Mouse (Mus musculus) adrenal gland, postnatal 36 days (tissue): Measurements from ENCODE around the gene Tada2b. TPM values are rescaled to one million over a fixed set of nuclear protein-coding genes. Genes with fewer than 3 reads are reported as not detected.

Experiments
- DNase-seq, 2 experiments: peaks; one replicate each; pipeline ENCODE4 v3.0.0; 2021; ENCODE audit warnings: mixed read lengths in 1 of 2
- total RNA-seq, 2 experiments: library from RNA; stranded (reverse); gene quantifications; 2 replicates each; pipeline ENCODE4 v1.2.3; 2021

Tada2b gene
- total RNA-seq, 2 experiments from 2014 or later: 33.7 to 40.7 TPM

- DNase-seq: no peak
These were observed 3.7 kb downstream of the Tada2b start for GRCm38 (mm10) chr5:36480398-36480797.

DNA sequence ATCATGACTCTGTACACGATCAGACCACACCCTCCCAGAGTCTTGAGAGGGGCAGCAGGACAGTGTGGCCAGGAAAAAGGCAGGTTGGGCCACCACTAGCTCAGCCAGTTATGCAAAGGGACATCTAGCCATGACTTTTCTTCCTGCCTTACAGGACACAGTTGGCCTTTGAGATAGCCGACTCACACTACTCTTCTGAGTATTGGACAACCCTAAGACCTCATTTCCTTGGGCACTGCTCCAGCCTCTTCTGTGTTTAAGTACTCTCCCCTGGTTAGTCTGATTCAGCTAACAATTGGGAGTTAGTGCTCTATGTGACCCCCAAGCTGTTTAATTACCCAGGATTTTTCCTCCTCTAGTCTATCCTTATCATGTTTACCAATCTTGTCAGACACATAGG is 4.3 kb downstream of the Tada2b start:
- no peak for DNase-seq

DNA sequence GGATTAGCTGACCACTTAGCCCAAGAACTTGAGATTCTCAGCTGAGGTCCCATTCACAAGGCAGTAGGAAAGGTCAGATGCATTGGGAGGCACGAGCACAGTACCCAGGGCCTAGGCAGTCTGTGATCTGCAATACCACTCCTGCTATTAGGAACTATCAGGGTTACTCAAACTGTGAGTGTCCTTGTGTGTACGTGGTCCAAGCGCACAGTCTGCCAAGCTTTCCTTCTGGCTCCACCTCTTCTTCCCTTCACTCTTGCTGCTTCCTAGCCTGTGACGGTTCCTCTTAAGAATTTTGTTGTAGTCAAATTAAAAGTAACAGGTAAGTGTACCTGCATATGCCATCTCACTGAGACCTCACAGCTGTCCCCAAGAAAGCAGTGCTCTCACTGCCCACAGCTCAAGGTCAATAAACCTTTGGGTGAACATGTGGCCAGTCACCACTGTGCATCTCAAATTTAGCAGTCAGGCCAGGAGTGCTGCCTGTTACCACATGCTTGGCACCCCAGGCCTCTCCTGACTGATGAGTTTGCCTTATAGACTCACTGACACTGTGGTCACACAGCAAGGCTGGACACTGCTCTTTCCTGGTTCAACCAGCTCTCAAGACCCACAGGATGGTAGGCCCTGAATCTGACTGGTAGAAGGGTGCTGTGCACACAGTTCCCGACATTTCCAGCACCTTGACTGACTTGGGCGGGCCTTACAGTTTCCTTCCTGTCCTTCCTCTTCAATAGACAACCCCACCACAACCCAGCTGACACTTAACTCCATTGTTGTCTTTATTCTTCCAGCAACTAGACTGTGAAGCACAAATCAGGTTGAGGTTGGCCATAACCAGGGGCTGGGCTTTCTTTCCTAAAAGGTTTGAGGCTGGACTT is 5.3 kb downstream of the Tada2b start:
- DNase-seq: peak; percentile 47 to 51

GRCm38 (mm10) chr5:36477486-36477885 is 6.6 kb downstream of the Tada2b start:
- no peak for DNase-seq

DNA sequence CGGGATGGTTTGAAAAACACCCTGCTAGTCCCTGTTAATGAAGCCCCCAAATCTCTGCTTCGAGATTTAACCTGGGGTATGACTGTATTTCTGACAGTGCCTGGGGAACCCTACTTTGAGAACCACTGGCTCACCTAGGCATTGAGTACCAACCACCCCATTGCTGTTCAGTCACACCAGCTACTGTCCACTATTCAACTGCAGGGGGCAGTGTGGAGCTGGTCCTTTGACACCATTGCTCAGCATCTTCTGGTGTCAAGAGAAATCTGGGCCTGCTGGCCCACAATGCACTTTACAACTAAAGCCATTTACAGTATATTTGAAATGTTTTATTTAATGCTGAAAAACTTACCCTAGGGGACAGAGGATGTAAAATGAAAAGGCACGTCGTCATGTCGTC is 9.8 kb downstream of the Tada2b start:
- DNase-seq: peak; percentile 73 to 79

DNA sequence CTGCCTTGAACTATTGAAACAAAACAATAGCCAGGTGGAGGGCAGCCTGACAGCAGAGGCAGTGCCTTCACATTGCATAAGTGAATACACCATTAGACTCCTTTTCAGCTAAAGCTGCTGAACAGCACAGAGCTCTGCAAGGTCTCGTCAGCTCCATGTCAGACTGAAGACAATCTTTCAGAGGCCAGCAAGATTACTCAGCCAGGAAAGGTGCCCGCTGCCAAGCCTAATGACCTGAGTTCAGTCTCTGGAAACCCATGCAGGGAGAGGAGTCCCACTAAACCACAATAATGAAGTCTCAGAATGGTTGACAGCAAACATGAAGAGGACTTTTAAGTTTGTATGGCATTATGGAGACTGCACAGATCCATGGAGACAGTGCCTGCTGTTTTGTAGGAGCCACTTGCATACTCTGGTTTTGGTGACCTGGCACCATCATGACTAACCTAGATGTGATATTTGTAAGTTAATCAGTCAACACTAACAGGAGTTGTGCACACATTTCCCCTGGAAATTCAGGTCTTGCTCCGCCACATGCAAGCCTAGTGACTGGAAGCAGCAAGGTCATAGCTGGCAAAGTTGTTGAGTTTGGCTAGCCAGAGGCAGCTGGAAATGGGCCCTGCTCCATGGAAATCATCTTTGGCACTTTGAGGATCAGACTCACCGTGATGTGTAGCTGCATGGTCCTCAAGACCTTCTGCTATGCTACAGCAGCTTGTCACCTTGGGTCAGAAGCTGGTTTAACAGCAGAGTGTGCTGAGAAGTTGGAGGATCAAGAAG is 11.0 kb downstream of the Tada2b start:
- DNase-seq: peak; percentile 37 to 55

GRCm38 (mm10) chr5:36471206-36471605 is 12.9 kb downstream of the Tada2b start:
- DNase-seq: no peak

- no peak for DNase-seq
These were observed 18.2 kb downstream of the Tada2b start for GRCm38 (mm10) chr5:36465889-36466288.

DNA sequence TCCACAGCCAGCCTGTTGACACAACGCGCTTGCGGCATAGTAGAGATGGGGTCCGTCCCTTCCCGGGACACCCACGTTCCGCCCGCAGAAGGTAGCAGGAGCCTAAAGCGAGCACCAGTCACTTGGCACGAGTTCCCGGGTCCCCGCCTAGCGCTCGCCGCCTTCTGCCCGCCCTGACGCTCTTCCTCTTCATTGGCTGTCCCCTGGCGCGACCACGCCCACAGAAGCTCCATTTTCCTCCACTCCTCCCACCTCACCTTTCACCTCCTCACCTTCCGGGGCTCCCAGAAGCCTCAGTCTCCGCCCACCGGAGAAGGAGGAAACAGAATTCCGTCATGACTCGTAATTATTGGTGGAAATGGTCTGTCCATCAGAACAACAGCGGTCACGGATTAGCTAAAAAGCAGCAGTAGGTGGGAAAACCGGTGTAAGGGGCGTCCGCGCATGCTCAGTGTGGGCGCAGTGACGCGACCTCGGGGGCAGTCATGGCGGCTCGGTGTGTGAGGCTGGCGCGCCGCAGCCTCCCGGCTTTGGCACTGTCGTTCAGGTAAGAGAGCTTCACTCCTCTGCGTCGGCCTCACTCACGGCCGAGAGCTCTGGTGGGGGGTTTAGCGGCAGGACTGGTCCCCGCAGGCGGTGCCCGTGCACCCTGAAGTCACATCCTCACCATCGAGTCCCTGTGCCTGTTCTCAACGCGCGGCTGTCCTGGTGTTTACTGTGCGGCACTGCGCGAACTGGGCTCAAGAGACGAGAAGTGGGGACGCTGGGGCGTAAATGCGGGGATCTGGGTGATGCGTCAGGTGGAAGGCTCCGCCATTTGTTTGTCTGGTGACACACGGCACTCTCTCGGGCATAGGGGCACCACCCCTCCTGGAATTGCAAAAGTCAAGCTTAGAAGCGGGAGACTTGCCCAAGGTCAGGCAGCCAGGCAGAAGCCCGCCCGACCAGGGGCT is 19.1 kb downstream of the Tada2b start, which contains the start of gene Grpel1:
Gene Grpel1, plus strand, starts transcription at position 290 of the 953 bp plus-strand sequence.
- DNase-seq: peak; percentile 98

GRCm38 (mm10) chr5:36463391-36463790 is 20.7 kb downstream of the Tada2b start:
- no peak for DNase-seq

GRCm38 (mm10) chr5:36462810-36463209 is 21.3 kb downstream of the Tada2b start:
- DNase-seq: peak; percentile 86 to 90

GRCm38 (mm10) chr5:36461231-36461630 is 22.9 kb downstream of the Tada2b start:
- no peak for DNase-seq

DNA sequence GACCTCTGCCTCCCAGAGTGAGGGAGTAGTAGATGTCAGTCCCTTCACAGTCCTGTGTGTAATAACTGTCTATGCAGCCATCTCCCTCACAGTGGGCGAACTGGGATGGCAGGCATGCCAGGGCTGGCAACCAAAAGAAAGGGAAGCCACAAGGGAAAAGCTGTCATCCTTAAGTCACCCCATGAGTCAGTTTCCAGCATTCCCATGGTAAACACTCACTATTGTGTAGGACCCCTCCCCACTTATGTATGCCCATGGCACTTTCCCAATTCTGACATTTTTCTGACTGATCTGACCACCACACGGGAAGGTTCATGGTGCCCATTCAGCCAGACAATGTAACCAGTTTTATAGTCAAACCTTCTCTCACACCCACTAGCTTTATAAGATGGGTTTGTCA is 23.4 kb downstream of the Tada2b start:
- no peak for DNase-seq

- DNase-seq: peak; percentile 40 to 61
These were observed 25.2 kb downstream of the Tada2b start for GRCm38 (mm10) chr5:36458926-36459325.

GRCm38 (mm10) chr5:36457706-36458105 is 26.4 kb downstream of the Tada2b start:
- DNase-seq: peak; percentile 59 to 61

- DNase-seq: no peak
These were observed 31.3 kb downstream of the Tada2b start for GRCm38 (mm10) chr5:36452821-36453220.

DNA sequence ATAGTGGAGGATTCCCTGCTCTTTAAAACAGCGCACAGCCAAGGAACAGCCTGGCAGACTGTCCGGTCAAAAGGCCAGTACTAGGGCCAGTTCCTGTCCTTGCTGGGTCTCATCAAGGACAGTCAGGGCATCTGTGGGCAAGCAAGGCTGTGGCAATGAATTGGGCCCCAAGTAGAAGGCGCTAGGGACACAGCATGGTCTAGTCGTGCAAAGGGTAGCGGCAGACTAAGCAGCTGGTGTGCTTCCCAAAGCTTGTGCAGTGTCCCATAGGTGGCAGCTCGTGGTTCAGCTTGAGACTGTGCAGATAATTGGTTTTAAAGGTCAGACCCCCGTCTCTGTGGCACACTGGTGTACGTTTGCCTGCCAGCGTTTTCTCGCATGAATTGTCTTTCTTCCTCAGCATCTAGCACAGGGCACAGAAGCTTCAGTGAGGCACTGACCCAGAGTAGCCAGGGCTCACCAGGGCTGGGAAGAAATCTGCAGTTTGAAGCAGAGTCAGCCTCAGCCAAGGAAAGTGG is 32.2 kb downstream of the Tada2b start:
- DNase-seq: peak in 1 of 2 experiments; percentile 31

DNA sequence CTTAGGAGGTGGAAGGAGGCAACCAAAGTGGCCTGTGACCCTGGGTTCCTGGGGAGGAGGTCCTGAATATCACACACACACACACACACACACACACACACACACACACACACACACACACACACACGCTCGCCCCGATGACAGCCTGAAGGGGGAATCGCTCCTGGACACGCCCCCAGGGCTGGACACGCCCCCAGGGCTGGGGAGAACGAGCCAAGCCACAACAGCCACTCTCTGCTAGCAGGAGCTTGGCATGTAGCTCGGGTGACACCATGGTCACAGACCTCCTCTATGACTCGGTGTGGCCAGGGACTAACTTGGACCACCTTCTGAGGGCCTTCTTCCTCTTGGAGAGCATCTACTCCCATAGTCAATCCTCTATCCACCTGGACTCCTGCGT is 33.0 kb downstream of the Tada2b start:
- peak; percentile 58 to 66 for DNase-seq

DNA sequence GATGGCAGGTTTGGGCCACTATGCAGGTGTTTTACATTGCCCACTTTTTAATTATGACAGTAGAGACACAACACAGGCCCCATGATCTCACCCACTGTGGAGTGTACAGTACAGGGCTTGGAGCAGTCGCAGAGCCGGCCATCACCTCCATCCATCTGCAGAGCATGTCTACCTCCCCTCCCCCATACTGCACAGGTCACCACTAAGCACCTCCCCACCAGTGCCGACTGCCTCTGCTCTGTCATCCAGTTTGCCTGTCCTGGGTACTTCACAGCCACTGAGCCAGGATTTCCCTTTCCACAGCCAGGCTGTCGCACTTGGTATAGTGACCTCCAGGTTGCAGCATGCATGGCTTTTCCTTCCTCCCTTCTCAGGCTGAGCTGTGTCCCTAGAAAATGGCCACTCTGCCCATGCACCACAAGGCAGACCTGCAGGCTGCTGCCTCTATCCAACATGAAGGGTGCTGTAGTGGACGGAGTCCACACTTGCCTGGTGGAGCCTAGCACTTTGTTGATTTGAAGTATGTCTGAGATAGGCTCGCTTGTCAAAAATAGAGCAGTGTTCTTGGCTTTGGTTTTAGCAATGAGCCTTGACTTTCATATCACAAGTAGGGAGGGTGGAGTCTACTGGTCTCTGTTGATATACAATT is 34.3 kb downstream of the Tada2b start:
- DNase-seq: peak in 1 of 2 experiments; percentile 25

DNA sequence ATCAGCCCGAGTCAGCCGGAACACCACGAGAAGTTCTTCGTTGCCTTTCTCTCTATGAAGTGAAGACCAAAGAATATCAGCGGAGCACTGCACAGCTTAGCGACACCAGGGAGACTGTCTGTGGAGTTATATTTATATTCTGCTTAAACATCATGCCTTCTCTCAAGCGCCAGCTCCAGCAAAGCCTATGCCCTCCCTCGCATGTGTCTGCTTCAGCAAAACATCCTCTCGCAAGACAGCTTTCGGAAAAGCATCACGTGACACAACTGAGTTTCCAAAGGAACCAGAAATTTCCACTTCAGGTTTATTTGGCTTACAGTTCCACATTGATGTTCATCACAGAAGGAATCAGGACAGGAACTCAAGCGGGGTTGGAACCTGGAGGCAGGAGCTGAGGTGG is 36.2 kb downstream of the Tada2b start:
- DNase-seq: no peak
